Mouse (Mus musculus) telencephalon, adult 2 months (tissue): ENCODE measurements around the gene Atp13a3.
"Not testable (repeated sequence)": the region's sequence is repeated elsewhere in the genome, so short reads cannot be mapped to it uniquely, and the experiment has no call there.

Experiments
- DNase-seq: peaks from one replicate; pipeline ENCODE4 v3.0.0-alpha.2; 2011; ENCODE audit warnings: low read depth, low spot score

Atp13a3 gene

DNA sequence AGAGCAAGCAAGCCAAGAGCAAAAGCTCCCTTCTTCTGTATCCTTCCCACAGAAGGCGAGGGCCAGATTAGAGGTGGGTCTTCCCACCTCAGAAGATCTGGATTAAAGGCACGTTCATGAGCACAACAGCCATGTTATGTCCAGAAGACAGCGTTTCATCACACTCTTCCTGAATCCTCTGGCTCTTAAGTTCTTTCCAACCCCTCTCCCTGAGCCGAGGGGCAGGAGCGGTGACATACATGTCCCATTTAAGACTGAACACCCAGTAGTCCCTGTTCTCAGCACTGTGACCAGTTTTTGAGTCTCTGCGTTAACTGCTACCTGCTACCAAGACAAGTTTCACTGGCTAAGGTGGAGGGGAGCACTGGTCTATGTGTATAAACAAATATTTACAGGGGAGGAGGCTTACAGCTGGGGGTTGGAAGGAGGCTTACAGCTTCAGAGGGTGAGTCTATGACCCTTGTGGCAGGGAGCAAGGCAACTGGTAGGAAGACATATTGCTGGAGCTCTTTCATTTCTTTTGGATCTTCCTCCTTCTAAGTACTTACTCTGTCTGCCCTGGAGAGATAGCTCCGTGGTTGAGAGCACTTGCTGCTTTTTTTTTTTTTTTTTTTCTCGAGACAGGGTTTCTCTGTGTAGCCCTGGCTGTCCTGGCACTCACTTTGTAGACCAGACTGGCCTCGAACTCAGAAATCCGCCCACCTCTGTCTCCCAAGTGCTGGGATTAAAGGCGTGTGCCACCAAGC, at the start of gene Atp13a3:
Gene Atp13a3, minus strand, starts transcription at position 51 of the 746 bp plus-strand sequence.
- DNase-seq, result no peak

DNA sequence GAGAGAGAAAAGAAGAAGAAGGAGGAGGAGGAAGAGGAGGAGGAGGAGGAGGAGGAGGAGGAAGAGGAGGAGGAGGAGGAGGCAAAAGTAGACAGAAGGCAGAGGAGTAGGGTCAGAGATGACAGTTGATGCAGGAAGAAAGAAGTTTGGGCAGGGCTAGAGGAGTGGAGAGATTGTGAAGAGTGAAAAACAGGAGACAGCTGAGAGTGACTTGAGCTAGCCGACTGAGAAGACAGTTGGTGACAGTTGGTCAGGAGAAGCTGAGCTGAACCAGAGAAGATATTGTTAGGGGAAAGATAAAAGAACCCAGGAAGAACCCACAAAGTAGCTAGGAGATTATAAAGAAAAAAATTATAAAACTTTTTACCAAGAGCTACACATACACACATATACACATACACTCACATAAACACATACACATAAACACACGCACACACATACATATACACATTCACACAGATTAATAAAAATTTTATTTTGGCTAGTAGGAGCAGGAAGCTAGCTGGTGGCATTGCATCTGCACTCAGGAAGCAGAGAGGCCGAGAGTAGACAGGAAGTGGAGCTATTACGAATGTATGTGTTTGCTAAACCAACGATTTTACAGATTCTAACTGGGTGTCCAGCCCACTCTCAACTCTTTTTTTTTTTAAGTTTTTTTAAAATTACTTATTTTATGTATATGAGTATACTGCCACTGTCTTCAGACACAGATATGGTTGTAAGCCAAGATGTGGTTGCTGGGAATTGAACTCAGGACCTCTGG, 47.6 kb upstream of the Atp13a3 start:
- no peak for DNase-seq

DNA sequence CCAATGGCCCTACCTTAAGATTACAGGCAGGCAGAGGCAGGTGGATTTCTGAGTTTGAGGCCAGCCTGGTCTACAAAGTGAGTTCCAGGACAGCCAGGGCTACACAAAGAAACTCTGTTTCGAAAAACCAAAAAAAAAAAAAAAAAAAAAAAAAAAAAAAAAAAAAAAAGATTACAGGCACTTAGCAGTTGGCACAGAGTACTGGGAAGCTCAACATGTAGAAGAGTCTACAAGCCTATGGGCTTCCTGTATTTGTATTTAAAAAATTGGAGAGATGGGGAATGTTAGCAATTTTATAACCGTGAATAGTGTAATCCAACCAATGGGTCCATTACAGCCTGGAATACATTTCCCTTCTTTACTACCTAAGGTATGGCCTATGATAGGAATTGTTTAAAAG, 45.4 kb upstream of the Atp13a3 start:
- DNase-seq, result not testable (repeated sequence)

DNA sequence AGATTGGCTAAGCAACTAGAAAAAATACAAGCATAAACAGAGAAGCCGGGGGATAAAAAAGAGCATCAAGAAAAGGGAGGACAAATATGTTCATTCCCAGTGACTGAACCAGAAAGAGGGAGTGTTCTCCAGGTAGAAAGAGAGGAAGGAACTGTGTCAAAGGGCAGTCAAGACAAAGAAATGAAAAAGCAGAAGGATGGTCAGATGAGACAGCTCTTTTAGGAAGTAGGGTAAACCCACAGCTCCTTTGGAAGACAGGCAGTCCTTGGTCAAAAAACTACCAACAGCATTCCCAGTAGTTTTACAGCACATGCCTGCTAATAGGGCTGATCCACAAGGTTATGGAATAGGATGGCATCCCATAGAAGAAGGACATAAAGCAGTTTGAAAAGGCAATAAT, 43.2 kb upstream of the Atp13a3 start:
- DNase-seq, result no peak

DNA sequence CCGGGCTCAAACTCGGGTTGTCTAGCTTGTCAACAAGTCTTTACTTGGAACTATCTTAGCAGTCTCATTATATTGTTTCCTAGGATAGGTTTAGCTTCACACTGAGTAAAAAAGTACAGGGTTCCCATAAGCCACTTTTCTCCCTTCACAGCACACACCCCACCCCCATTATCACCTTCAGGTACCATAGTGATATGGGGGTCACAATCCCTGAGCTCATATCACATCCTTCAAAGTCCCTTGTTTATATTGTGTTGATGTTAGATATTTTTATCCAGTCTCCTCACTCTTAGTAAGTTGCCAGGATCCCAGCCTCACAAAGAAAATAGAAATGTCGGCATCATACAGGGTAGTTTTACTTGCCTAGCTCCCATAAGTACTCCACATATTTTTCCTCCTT, 42.4 kb upstream of the Atp13a3 start:
- DNase-seq, result no peak

DNA sequence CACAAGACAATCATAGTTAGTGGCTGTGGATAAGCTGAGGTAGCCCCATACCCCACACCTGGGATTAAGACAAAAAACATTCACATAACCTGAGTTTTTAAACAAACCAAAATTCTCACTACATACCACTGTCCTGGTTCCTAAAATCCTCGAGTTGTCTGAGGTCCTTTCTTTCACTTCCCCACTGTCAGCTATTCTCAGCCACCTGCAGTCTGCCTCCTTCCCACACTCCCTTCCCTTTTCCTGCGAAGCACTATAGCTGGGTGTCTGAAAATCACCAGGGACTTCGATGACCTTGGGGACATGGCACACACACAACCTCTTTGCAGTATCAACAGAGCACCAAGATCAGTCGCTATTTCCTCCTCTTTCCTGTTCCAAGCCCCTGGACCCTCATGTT, 41.9 kb upstream of the Atp13a3 start:
- DNase-seq, result no peak

DNA sequence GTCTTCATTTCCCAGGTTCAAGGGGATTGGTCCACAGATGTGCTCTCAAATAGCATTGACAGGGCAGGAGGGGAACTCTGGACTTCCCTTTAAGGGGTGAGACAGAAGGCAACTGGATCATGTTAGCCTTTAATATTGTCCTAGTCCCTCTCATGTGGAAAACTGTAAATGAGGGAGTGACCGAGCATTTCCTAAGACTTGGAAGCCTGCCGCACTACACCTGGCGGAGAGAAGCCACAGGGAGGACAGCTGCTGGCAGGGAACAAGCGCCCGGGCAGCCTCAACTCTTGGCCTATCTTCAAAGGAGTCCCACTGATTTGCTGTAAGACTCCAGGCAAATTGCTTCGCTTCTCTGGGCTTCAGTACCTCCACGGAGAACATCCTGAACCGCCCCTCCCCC, 37.6 kb upstream of the Atp13a3 start:
- no peak for DNase-seq

DNA sequence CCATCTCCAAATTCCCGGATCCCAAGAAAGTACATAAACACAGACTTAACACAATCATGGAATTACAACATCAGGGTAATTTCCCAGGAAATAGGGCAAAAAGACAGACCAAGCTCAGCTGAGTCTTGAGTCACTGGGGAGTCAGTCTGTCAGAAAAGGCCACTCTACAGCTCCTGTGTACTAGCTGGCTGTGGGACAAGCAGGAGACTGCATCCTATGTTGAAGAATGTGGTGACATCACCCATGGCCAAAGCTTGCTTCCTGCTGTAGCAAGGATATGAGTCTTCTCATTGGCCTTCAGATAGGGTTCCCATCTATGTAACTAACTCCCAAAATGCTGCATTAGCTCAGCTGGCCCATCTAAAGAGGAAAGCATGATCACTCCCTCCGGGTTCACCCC, 36.7 kb upstream of the Atp13a3 start:
- DNase-seq, result no peak

DNA sequence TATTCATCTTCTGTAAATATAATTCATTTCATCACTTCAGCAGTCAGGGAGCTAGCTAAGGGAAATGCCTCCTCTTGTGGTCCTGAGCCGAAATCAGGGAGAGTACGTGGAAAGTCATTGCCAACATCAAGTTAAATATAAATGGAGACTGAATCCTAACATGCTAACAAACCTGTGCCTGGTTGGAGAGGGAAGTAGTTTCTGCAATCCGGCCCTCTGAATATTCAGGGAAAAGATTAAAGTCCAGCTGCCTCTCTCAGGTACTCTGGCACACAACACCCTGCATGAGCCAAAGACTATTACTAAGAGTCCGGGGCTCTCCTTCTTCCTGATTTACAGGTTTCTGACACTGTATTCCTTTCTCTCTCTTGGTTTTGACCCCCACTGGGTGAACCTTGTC, 35.6 kb upstream of the Atp13a3 start:
- DNase-seq, result no peak

DNA sequence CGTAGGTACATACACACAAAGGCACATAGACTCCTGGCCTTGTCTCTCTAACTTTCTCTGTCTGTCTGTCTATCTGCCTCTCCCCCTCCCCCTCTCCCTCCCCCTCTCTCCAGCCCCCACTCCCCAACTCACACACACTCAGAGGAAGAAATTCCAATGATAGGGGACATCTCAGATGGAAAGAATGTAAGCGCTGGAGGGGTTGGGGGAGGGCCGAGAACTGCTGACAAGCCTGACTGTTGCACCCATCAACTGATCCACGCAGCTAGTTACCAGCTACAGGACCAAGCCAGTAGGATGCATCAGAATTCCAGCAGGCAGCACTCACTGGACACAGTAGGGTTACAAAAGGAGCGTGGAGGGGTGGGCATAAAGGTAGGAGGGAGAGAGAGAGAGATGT, 34.1 kb upstream of the Atp13a3 start:
- DNase-seq, result no peak

DNA sequence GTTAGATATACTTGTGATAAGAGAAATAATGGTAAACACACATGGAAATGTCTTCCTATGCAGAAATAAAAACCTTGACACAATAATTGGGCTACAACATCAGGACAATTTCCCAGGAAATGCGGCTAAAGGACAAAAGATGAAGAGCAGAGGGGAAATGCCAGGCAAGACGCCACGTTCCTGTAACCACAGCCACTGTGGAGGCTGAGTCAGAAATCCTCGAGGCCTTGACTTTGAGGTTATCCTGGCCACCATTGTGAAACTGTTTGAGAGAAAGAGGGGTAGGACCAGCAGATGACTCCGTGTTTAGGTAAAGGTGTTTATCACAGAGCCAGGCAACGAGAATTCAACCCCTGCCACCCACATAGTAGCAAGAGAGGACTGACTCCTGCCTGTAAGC, 33.6 kb upstream of the Atp13a3 start:
- DNase-seq, result no peak

DNA sequence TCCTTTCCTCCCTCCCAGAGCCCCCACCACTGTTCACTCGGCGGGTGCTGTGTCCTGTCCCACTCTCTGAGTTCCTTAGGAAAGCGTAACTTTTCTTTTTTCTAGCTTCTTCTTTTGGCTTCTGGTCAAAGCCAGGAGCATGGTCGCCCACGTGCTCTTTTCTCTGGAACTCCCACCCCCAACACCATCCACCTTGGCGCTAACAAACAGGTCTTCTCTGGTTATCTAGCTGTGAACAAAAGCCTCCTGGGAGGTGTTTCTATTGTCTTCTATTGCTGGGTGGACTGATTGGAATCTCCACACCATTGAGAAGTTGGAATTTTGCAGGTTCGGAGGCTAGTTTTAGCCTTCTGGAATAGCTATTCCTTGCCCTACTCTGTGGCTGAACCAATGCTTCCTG, 30.5 kb upstream of the Atp13a3 start:
- no peak for DNase-seq

DNA sequence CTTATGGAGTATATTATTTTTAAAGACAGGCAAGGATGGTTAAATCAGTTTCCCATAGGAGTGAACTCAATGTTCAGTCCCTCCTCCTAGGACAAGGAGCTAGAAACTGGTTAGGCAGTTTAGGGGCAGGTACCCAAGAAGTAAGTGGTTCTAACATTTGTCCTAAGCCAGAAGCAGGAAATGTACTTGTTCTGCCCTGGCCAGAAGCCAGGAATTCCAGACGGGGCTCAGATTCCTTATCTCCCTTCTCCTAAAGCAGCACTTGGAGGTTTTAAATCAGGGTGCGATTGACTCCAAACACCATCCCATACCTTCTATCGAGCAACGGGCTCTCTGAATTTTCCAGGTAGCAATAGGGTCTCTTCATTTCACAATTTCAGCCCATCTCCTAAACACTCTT, 29.6 kb upstream of the Atp13a3 start:
- DNase-seq, result no peak

DNA sequence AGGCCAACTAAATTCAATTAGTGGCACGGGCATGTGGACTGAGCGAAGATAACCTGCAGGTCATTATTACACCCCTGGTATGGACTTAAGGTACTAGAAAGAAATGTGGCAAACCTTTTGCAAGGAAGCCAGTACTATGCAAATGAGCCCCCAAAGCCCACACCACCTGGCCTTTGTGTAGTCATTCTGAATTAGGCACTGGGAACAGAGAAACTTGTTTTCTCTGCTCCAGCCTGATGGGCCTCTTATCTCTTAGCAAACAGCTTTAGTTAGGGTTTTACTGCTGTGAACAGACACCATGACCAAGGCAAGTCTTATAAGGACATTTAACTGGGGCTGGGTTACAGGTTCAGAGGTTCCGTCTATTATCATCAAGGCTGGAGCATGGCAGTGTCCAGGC, 27.4 kb upstream of the Atp13a3 start:
- DNase-seq, result no peak

DNA sequence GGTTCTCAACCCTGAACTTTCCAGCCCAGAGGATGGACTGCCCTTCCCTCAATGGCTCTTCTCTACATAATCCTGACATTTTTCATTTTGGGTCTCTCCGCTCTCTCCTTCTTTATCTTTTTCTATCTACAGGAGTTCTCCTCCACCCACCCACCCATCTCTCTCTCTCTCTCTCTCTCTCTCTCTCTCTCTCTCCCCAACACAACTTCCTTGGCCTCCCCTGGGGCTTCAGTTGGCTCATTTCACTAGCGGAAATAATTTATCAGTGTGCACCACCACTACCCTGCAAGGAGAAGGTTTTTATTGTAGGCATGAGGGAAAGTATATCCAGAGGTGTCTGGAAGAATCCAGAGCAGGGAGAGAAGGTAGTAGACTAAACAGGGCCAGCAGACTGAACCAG, 26.3 kb upstream of the Atp13a3 start:
- no peak for DNase-seq

DNA sequence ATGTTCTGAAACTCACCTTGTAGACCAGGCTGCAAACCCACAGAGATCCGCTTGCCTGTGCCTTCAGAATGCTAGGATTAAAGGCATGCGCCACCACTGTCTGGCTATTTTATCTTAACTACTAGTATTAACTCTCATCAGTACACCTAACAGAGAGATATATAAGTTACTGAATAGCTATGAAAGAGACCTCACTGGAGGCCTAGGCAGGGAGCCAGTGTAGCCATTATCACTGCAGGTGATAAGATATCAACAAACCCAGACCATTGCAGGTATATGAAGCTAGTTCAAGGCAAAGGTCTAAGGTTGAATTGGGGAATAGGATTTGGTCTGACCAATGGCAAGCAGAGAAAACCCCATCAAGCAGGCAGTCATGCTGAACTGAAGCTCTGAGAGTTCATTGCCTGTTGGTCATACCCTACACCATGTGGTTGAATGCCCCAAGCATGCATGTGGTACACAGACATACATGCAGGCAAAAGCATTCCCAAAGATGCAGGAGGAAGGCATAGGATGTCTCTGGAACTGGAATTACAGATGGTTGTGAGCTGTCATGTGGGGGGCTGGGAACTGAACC, 24.8 kb upstream of the Atp13a3 start:
- no peak for DNase-seq

DNA sequence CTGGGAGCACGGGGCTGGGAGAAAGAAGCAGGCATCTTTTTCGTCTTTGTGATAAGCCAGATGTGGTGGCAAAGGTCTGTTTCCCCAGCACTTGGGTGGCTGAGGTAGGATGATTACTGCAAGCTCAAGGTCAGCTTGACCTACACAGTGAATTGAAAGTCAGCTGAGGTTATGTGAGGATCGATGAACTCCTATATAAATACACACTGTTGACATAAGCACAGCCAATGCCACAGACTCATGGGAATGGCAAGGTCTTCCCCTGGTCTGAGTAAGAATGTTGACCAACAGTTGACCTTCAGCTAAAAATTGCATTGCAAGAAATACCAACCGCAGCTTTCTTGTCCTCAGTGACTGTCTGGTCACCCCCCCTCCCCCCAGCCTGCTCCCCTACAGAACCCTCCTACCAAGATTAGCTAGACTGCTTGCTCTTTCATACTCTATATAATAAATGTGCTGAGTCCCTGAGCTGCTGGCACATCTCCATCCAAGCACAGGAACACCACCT, 23.0 kb upstream of the Atp13a3 start:
- DNase-seq, result no peak

DNA sequence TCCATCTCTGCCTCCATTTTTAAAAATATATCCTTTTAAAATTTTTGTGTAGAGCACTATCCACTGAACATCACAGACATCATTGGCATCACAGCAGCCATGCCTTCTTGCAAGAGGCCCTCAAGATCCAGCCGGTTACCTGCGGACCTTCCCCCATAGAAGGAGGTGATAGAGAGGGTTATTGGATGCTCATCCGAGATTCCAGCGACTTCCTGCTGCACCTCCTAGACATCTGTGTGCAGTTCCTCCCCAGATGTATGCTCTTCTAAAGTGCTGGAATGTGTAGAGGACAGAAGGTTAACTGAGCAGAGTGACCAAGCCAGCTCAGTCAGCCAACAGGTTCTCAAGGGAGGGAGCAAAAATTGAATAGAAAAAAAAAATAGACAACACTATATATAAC, 21.7 kb upstream of the Atp13a3 start:
- DNase-seq, result no peak

DNA sequence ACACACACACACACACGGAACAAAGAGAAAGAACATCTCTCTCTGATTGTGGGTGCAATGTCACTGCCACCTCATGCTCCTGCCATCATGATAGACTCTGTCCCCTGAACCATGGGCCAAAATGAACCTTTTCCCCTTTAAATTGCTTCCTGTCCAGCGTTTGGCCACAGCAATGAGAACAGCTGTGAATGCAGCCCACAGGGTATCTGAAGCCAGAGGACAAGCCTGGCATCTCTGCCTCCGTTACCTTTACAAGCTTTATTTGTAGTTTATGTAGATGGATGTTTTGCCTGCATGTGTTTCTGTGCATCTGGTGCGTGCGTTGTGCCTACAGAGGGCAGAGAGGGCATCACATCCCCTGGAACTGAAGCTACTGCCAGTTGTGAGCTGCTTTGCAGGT, 21.2 kb upstream of the Atp13a3 start:
- DNase-seq, result no peak

DNA sequence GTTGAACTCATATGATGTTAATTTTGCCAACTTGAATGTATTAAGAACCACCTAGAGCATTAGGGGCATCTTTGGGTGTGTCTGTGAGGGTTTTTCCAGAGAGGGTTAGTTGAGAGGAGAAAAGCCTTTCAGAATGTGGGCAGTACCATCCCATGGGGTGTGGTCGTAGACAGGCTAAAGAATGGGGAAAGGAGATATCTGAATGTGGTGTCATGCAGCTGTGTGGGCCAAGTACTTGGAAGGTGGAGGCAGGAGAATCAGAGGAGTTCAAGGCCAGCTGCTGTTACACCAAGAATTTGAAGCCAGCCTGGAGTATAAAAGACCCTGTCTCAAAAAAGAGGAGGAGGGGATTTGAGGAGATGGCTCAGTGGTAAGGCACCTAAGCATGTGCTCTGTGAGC, 20.2 kb upstream of the Atp13a3 start:
- DNase-seq, result no peak

DNA sequence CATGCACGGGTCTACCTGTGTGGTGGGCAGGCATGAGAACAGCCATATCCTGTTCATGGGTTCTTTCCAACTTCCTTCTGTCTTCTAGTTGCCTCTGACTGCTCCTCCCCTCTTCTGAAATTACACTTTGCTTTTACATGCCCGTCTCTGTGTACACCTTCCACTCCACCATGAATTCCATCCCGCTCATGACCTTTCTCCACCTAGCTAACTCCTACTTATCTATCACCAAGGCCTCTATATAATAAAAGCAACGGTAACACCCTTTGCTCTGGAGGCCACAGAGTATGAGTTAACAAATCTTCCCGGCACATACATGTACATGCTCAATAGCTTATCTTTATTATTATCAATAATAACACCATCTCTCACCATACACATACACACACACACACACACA, 18.3 kb upstream of the Atp13a3 start:
- DNase-seq, result no peak

DNA sequence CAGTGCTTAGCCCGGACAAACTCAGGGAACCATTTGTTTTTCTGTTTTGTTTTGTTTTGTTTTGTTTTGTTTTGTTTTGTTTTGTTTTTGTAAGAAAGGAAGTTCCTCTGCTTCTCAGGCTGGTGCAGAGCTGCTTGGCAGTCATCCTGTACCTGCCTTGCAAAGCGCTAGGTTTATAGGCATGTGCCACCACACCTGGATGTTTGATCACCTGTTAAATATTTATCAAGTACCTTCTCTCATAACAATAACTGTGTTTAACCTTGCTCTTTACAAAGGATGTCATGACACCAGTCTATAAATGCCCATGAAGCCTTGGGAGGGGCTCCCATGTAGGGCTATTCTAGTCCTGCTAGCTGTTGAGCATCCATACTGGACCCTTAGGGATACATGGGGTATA, 10.9 kb upstream of the Atp13a3 start:
- no peak for DNase-seq

DNA sequence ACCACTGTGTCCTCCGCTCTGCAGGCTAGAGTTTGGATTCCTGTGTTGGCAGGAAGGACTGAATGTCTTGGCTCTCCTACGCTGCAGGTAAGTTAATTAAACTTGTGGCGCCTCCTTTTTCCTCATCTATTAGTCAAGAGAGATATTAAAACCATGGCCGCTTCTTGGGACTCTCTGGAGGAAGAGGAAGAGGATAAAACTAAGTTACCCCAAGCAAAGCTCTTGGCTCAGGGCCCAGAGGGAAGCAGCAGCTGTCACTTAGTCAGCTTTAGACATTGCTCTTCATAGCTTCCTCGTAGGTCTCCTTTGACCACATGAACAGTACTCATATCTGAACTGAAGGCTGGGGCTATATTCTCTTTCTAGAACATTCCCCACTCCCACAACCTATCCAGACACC, 10.5 kb upstream of the Atp13a3 start:
- peak; percentile 11 for DNase-seq
